25 mouse cellular contexts compared by ENCODE assay signal in the genomic region with DNA sequence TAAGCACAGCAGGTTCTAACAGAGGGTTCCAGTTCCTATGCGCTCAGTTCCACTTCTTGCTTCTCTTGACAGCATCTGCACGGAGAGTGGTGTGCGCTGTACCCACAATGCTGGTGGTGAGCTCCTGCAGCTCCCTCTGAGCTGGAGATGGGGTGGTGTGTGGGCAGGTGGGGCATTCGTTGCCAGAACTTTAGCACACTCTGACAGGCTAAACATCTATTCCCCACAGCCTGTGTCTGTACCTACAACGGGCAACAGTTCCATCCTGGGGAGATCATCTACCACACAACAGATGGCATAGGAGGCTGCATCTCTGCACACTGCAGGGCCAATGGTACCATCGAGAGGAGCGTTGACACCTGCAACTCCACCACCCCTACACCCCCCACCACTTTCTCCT. TPM values are rescaled to one million over a fixed set of nuclear protein-coding genes. Genes with fewer than 3 reads are reported as not detected.
DNase-seq lines count a peak whose midpoint lies in the region; ATAC-seq lines count a peak whose summit lies in the region.
"Had no signal": no experiment of that assay in that cellular context is flagged by ENCODE, and none has a peak within 500 bp of the region (broad histone marks: within the 10 kb centered on the region; RNA-seq: fewer than 3 reads in every experiment).

No protein-coding gene starts in this region.

- no peaks in the 10 kb centered on the region for H3K4me1 ChIP-seq in forebrain, embryonic 11.5 days (replicated peaks; ENCODE audit: control insufficient read depth, insufficient read depth, low read length)
- H3K4me1 ChIP-seq: heart, embryonic 13.5 days; limb, embryonic 15.5 days; liver, embryonic 15.5 days; midbrain, embryonic 13.5 days; neural tube, embryonic 13.5 days had no signal

- intact Hi-C loops in left cerebral cortex, postnatal 25 days (cut with DNase I): loop anchor here (1.0 kb wide), 1 partner anchor 97 kb away; no protein-coding TSS in a partner anchor

- no peak overlapping the region for H3K4me2 ChIP-seq in forebrain, embryonic 11.5 days (ENCODE audit: low read depth, low read length, severe bottlenecking)
- H3K4me2 ChIP-seq: heart, embryonic 13.5 days; limb, embryonic 15.5 days; liver, embryonic 15.5 days; midbrain, embryonic 13.5 days; neural tube, embryonic 13.5 days had no signal

- WGBS in forebrain, embryonic 11.5 days: 91% methylated on average over 7 of the region's 7 CpGs

- no peak overlapping the region for H3K4me3 ChIP-seq in forebrain, embryonic 11.5 days (ENCODE audit: low read depth, low read length)
- H3K4me3 ChIP-seq: heart, embryonic 13.5 days; limb, embryonic 15.5 days; liver, embryonic 15.5 days; midbrain, embryonic 13.5 days; neural tube, embryonic 13.5 days had no signal

- DNase-seq in frontal cortex, postnatal 25 days (ENCODE audit: low spot score in 2 of 2): peak; percentile 14 to 38
- peak; percentile 87 for DNase-seq in layer of hippocampus, adult 9-11 months
- peak; percentile 47 to 95 for DNase-seq in left cerebral cortex, postnatal 25 days (ENCODE audit: low spot score in 2 of 2)
- no peak for DNase-seq in heart, postnatal 4 days
- no peak for DNase-seq in B cell, adult 2 months
- DNase-seq in cerebellum, postnatal 14 days: no peak
- no peak for DNase-seq in forebrain, embryonic 11.5 days (ENCODE audit: low spot score)
- DNase-seq: adrenal gland, adult 2 months; cerebellum, adult 8-10 months; gastrocnemius, postnatal 14 days; heart, adult 18-20 months; thymus, postnatal 36 days had no signal

- ATAC-seq in frontal cortex, adult (ENCODE audit: low TSS enrichment): peak; percentile 99
- ATAC-seq in forebrain, embryonic 11.5 days (replicated peaks; ENCODE audit: low FRiP score): no peak
- ATAC-seq: forebrain, embryonic 16.5 days; hindbrain, embryonic 16.5 days; intestine, embryonic 16.5 days; midbrain, embryonic 13.5 days had no signal

- no peak overlapping the region for H3K27ac ChIP-seq in forebrain, embryonic 11.5 days (ENCODE audit: low read depth, low read length)
- H3K27ac ChIP-seq: heart, embryonic 13.5 days; kidney, postnatal 0 days; limb, embryonic 15.5 days; liver, embryonic 15.5 days; midbrain, embryonic 13.5 days; neural tube, embryonic 13.5 days had no signal

- H3K9ac ChIP-seq in forebrain, embryonic 11.5 days (ENCODE audit: low read length): no peak overlapping the region
- H3K9ac ChIP-seq: heart, embryonic 13.5 days; limb, embryonic 15.5 days; liver, embryonic 15.5 days; midbrain, embryonic 13.5 days; neural tube, embryonic 13.5 days had no signal

- no peaks in the 10 kb centered on the region for H3K36me3 ChIP-seq in forebrain, embryonic 11.5 days (ENCODE audit: control insufficient read depth, insufficient read depth, low read length)
- H3K36me3 ChIP-seq: heart, embryonic 13.5 days; limb, embryonic 15.5 days; liver, embryonic 15.5 days; midbrain, embryonic 13.5 days; neural tube, embryonic 13.5 days had no signal

- H3K9me3 ChIP-seq in forebrain, embryonic 11.5 days (ENCODE audit: control insufficient read depth, low read length): no peaks in the 10 kb centered on the region
- H3K9me3 ChIP-seq: heart, embryonic 13.5 days; limb, embryonic 15.5 days; liver, embryonic 15.5 days; midbrain, embryonic 13.5 days; neural tube, embryonic 13.5 days had no signal

- no peaks in the 10 kb centered on the region for H3K27me3 ChIP-seq in forebrain, embryonic 11.5 days (ENCODE audit: control insufficient read depth, insufficient read depth, low read length)
- H3K27me3 ChIP-seq: heart, embryonic 13.5 days; midbrain, embryonic 13.5 days; neural tube, embryonic 13.5 days had no signal

RNA-seq across cellular contexts. Expression of a gene that starts 16.6 kb away (rescaled TPM):
- under 1 TPM in 1 of 2 experiments, not detected in 1; 0.02 TPM for total RNA-seq in left cerebral cortex, postnatal 25 days (2021)
- total RNA-seq in heart, postnatal 4 days (2021): not detected
- polyA plus RNA-seq in forebrain, embryonic 11.5 days (2014; fragmentation: Nextera tagmentation; extraction: Ambion mirVana): not detected in 2 replicates
- total RNA-seq: adrenal gland, adult 2 months; gastrocnemius, postnatal 14 days; layer of hippocampus, postnatal 10 days had no signal
- polyA plus RNA-seq: adrenal gland, adult 2 months; cortical plate, adult 2 months; embryonic facial prominence, embryonic 11.5 days; forebrain, embryonic 16.5 days; heart, embryonic 13.5 days; hindbrain, embryonic 16.5 days; intestine, embryonic 16.5 days; kidney, postnatal 0 days; limb, embryonic 15.5 days; liver, embryonic 15.5 days; midbrain, embryonic 13.5 days; neural tube, embryonic 13.5 days had no signal

RNA-seq across cellular contexts. Expression of a gene that starts 33.5 kb away (rescaled TPM):
- not detected for total RNA-seq in left cerebral cortex, postnatal 25 days (2021)
- total RNA-seq in heart, postnatal 4 days (2021): not detected
- polyA plus RNA-seq in forebrain, embryonic 11.5 days (2014; fragmentation: Nextera tagmentation; extraction: Ambion mirVana): 0.03 TPM in 1 of 2 replicates, not detected in the other
- total RNA-seq: adrenal gland, adult 2 months; gastrocnemius, postnatal 14 days; layer of hippocampus, postnatal 10 days had no signal
- polyA plus RNA-seq: adrenal gland, adult 2 months; cortical plate, adult 2 months; embryonic facial prominence, embryonic 11.5 days; intestine, embryonic 16.5 days had no signal

Comparison
In these comparisons a context has a peak if more than half of its experiments do, and no peak if none do; other contexts are left out.
1. DNase-seq: peak in frontal cortex, postnatal 25 days (2 of 2), layer of hippocampus, adult 9-11 months (single experiment) and left cerebral cortex, postnatal 25 days (2 of 2); none in heart, postnatal 4 days (single experiment), B cell, adult 2 months (0 of 2), cerebellum, postnatal 14 days (0 of 2) and forebrain, embryonic 11.5 days (single experiment).